Mouse (Mus musculus) gastrocnemius, postnatal 36 days (tissue): Measurements from ENCODE around the gene Mrln. TPM values are rescaled to one million over a fixed set of nuclear protein-coding genes. Genes with fewer than 3 reads are reported as not detected.

Experiments
- DNase-seq, 2 experiments: peaks; one replicate each; pipeline ENCODE4 v3.0.0; 2022
- intact Hi-C: fragments of 180-260 bp; cut with DNase I; formaldehyde crosslinking; loops from one replicate; pipeline ENCODE4 v1.15.1; 2025
- long read RNA-seq, 2 experiments: library from polyadenylated mRNA; stranded (forward); transcript quantifications; one replicate each; pipeline ENCODE4 v2.0.0; 2021
- total RNA-seq, 2 experiments: library from RNA; stranded (reverse); gene quantifications; 2 replicates each; pipeline ENCODE4 v1.2.3; 2021

Gene Mrln
- 100 to 1,000 TPM; 116 to 137 TPM for total RNA-seq
- long read RNA-seq, experiment 1, transcript Mrln-201 (3 exons, 443 nt), result major isoform, 203 of 214 reads
- long read RNA-seq, experiment 1, partial matches to known transcripts, result 3 of 214 reads
- long read RNA-seq, experiment 1, other reads (novel, unspliced or antisense), result 5 of 214 reads
- long read RNA-seq, experiment 2, transcript Mrln-201 (3 exons, 443 nt), result major isoform, 264 of 287 reads
- long read RNA-seq, experiment 2, transcript Mrln-205 (4 exons, 306 nt), result minor isoform, 10 of 287 reads
- long read RNA-seq, experiment 2, partial matches to known transcripts, result 5 of 287 reads
- long read RNA-seq, experiment 2, other reads (novel, unspliced or antisense), result 5 of 287 reads

- no peak for DNase-seq
- intact Hi-C loops, result loop anchor here (10.0 kb wide), 1 partner anchor 350 kb away; no protein-coding TSS in a partner anchor
Measured at GRCm38 (mm10) chr10:70204505-70205399, at the start of gene Mrln. TSS of gene Mrln (plus strand) at chr10:70204664.

DNA sequence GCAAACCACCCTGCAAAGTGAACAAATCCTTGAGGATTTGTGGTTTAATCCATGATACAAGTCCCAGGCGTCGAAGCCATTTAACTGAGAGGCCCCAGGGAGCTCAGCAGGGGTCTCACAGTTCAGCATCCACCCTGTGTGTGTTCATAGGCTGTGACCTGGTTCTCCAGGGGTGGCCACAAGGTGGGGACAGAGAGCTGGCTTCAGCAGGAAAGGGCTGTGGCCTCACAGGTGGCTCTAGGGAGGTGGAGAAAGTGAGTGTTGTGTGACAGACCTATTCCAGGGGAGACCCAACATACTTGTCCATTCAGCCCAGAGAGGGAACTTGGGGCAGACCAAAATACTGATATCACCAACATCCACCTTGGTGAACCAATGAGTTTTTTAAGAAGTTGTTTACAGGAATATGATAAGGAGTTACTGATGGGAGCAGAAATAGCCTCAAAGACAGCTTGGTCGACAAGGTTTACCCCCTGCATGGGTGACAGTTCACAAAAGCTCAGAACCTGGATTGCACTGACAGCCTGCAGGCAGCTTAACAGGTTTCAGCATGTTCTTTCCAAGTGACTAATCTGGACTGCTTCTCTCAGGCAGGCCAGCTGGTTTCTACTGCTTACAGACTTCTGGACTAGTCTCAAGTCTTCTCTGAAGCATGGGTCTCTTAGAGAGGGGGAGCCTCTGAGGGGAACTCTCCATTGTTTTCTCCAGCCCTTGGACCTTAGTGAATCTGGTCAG is 47.9 kb upstream of the Mrln start:
- no peak for DNase-seq
- intact Hi-C loops, result no loop called here

DNA sequence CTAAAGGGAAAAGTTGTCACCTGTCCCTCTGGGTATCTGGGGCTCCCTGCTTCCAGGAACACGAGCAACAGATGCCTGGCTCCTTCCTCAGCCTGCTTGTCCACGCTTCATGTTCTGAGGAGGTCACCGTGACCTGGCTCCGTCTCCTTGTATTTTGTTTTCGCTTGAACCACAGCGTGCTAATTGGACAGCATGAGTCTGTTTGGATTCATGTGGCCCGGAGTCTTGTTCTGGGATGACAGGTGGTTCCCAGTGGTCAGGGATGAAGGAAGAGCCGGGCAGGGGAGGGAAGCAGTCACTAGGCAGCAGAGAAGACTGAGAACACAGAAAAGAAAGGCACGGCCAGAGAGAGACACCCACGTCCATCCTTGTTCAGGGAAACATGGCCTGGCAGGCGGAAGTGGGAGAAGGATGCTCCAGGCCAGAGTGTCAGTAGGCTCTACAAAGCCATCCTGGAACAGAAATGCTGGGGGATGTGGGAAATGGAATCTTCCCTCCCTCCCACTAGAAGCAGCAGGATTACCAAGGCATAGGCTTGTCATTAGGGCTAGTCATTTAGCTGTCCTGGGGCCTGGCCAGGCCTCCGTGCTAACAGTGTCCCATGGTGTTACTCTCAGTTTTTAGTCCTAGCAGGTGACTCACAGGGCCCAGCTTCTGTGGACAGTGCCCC is 44.7 kb upstream of the Mrln start:
- intact Hi-C loops, result no loop called here
- DNase-seq, result peak in 1 of 2 experiments; percentile 57

GRCm38 (mm10) chr10:70160811-70161210 is 43.7 kb upstream of the Mrln start:
- no peak for DNase-seq
- intact Hi-C loops, result no loop called here

DNA sequence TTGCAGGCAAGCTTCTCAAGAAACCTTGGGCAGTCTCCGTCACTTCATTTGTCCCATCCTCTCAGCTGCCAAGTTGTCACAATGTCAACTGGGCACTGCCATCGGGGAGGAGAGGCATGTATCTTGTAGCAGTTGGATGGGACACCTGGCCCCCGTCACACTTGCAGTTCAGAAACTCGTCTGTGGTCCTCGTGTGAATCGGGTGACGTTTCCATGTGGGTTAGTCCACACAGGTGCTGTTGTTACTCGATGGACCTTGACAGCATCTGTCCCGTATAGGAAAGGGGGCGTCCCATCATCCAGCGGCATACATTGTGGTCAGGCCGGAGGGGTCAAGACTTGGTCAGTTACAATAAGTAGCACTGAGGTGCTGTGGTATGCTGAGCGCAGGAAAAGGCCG is 43.0 kb upstream of the Mrln start:
- intact Hi-C loops, result no loop called here
- no peak for DNase-seq

GRCm38 (mm10) chr10:70163681-70164080 is 40.8 kb upstream of the Mrln start:
- intact Hi-C loops, result no loop called here
- peak in 1 of 2 experiments; percentile 36 for DNase-seq

DNA sequence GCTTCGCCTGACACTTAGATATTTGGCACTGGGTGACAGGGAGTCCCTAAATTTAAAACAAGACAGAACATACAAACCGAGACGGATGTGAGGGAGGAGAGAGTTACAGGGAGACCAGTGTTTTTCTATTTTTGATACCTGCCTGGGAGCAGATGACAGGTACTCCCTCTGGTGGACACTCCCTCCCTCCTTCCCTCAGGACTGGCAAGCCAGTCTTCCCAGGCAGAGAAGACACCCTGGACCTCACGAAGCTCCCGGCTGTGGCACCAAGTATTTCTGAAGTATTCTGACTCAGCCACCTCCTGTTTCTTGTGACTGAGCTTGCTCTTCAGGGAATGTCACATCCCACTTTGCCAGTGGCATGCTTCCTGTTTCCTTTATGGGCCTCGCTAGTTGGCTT is 38.6 kb upstream of the Mrln start:
- intact Hi-C loops, result loop anchor here (2.0 to 5.0 kb wide), 2 partner anchors 69 to 144 kb away; partner anchors contain the start of gene Ccdc6
- no peak for DNase-seq

GRCm38 (mm10) chr10:70166427-70166826 is 38.0 kb upstream of the Mrln start:
- DNase-seq, result no peak
- intact Hi-C loops, result loop anchor here (2.0 to 5.0 kb wide), 2 partner anchors 70 to 144 kb away; partner anchors contain the start of gene Ccdc6

DNA sequence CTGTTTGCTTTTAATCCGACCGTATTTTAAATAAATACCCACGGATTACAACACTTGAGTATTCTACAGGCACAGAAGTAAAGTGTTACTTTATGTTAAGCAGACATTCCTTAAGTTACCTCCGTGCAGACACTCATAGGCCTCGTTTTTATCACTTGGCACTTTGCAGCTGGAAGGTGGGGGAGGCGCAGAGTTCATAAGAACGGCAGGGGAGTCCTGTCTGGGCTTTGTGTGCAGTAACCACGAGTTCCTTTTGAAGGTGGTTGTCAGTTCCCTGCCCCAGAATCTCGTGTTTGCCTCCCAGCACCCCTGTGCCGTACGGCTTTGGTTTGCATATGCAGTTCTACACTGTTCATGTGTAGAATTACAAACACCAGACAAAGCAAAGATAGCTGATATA is 36.8 kb upstream of the Mrln start:
- DNase-seq, result no peak

GRCm38 (mm10) chr10:70168396-70168795 is 36.1 kb upstream of the Mrln start:
- intact Hi-C loops, result loop anchor here (5.0 kb wide), 1 partner anchor 146 kb away; no protein-coding TSS in a partner anchor
- no peak for DNase-seq

More for the DNA sequence above, 36.8 kb upstream of the Mrln start:
- intact Hi-C loops, result loop anchor here (2.0 to 5.0 kb wide), 2 partner anchors 71 to 145 kb away; partner anchors contain the start of gene Ccdc6

- intact Hi-C loops, result loop anchor here (5.0 kb wide), 1 partner anchor 147 kb away; no protein-coding TSS in a partner anchor
- no peak for DNase-seq
Measured at GRCm38 (mm10) chr10:70169044-70169443, 35.4 kb upstream of the Mrln start.

GRCm38 (mm10) chr10:70173314-70173713 is 31.1 kb upstream of the Mrln start:
- peak; percentile 56 to 59 for DNase-seq
- intact Hi-C loops, result loop anchor here (2.0 kb wide), 1 partner anchor 123 kb away; no protein-coding TSS in a partner anchor

DNA sequence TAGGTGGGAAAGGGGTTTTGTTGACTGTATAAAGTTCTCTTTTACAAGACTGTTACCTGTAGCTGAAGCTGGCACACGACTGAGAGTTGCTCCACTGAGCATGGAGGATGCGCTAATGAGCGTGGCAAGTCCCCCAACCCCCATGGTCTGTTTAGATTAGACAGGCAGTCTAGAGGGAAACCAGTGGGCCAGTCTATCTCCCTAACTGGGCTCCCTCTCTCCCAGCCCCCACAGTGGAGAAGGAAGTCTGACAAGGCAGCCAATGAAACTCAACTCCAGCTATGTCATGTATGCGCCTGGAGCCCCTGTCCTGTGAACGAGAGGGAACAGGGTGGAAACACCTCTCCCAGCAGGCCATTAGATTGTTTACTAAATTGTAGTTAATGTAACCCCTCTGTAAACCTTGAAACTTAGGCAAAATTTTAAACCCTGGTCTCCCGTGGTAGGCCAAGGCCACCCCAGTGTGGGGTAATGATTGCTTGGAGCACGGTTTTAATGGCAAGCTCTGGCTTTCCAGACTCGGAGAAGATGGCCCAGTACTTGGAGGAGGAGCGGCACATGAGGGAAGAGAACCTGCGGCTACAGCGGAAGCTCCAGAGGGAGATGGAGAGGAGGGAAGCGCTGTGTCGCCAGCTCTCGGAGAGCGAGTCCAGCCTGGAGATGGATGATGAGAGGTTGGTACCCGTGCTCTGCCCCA is 29.8 kb upstream of the Mrln start:
- intact Hi-C loops, result no loop called here
- DNase-seq, result no peak

GRCm38 (mm10) chr10:70180727-70181126 is 23.7 kb upstream of the Mrln start:
- intact Hi-C loops, result no loop called here
- DNase-seq, result no peak

- DNase-seq, result no peak
- intact Hi-C loops, result no loop called here
Measured at GRCm38 (mm10) chr10:70181279-70181972, 23.0 kb upstream of the Mrln start.

- intact Hi-C loops, result no loop called here
- peak in 1 of 2 experiments; percentile 36 for DNase-seq
Measured at GRCm38 (mm10) chr10:70183210-70184080, 21.0 kb upstream of the Mrln start.

DNA sequence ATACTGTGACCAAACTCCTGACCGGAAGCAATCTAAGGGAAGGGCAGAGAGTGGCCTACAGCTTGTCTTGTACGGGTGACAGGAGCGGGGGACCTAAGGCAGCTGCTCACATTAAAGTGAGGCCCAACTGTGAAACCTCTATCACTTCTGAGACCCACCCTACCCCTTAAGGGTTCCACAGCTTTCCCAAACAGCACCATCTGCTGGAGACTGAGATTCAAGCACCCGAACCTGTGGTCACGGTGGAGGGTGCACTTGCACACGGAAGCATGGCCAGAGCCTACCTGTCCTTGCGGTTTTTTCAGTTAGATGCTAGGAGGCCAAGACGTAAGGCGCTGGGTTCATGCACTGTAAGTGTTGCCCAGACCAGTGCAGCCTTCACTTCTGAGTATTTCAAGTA is 18.3 kb upstream of the Mrln start:
- peak in 1 of 2 experiments; percentile 45 for DNase-seq
- intact Hi-C loops, result no loop called here

DNA sequence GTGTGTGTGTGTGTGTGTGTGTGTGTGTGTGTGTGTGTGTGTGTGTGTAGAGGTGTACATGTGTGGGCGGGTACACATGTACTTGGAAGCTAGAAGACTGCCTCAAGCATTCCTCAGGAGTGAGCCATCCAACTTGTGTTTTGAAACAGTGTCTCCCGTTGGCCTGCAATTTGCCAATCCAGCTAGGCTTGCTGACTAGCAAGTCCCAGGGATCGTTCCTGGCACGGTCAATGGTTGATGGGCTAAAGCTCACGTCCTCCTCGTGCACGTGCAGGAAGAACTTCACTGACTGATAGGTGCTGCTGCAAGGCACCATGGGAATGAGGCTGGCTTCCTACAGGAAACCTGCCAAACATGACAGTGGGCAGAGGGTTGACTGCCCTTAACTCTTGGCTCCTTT is 17.9 kb upstream of the Mrln start:
- DNase-seq, result no peak
- intact Hi-C loops, result no loop called here
